Mouse (Mus musculus) testis, postnatal 10 days (tissue): ENCODE data around the gene Sema5b.

Experiments used
- DNase-seq: peaks from one replicate; pipeline ENCODE4 v3.0.0; 2021; ENCODE audit warnings: low spot score

Sema5b gene

GRCm38 (mm10) chr16:35541117-35541641 lies at the start of gene Sema5b:
Sema5b (plus strand) TSS chr16:35541145.
- DNase-seq, result peak; percentile 83

- DNase-seq, result no peak
These were observed 40.6 kb upstream of the Sema5b start for GRCm38 (mm10) chr16:35500342-35500741.

DNA sequence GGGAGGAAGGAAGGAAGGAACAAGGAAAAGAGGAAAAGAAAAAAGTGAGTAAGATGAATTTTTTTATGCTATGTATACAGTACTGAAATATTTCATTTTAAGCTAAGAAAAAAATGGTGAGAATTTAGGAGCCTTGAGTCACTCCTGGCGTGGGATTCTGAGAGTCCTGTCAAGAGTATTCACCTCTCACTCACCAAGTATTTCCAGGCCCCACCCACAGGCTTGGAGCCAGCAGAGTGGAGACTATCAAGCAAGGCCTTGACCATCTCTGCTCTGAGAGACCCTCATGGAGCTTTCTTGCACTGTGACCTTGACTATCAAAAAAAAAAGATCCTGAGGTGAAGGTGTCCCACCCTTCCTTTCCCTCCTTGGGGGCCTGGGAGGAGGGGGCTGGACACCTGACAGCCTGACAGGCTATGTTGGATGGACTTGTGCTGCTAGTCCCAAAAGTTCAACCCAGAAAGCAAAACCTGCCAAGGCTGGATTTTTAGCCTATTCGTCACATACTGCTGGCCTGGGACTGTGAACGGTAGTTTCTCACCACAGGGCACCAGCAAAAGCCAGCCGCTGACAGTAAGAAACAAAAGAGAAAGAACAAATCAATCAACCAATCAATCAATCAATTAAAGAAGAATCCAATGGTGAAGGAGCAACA lies 39.7 kb upstream of the Sema5b start:
- DNase-seq, result no peak

DNA sequence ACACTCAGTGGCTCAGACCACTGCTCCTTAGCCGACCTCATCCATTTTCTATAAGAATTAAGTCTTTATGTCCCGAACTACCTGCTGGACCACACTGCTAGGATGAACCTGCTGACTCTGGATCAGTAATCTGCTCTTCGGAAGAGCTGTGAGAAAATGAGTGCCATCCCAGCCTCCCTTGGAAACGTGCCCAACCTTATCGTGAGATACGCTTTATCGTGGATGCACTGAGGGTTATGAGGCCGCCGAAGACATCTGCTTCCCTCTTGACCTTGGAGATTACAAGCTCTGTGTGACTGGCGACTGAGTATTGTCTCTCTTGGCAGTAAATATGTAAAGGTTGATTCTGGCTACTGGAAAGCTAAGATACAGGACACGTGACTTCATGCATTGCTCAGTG lies 38.5 kb upstream of the Sema5b start:
- DNase-seq, result no peak

- DNase-seq, result no peak
These were observed 36.7 kb upstream of the Sema5b start for GRCm38 (mm10) chr16:35504266-35504665.

GRCm38 (mm10) chr16:35505786-35506185 lies 35.2 kb upstream of the Sema5b start:
- no peak for DNase-seq

DNA sequence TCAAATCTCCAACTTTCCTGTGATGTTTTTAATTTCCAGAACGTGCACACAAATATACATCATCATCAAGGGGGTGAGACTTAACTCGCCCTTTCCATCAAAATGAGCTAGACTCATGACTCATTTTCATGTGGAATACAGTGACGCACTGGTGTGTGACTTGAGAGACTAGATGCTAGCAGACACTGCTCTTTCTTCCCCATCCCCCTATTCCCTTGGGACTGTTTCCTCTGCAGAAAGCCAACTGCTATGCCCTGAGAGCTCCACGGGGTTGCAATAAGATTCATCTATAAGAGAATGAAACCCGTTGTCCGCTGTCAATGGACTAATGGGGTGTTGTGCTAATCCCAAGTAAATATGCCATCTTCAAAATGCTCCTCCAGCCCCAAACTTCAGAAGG lies 32.4 kb upstream of the Sema5b start:
- DNase-seq, result no peak

- no peak for DNase-seq
These were observed 31.4 kb upstream of the Sema5b start for GRCm38 (mm10) chr16:35509331-35510070.

GRCm38 (mm10) chr16:35515977-35516612 lies 24.9 kb upstream of the Sema5b start:
- no peak for DNase-seq

DNA sequence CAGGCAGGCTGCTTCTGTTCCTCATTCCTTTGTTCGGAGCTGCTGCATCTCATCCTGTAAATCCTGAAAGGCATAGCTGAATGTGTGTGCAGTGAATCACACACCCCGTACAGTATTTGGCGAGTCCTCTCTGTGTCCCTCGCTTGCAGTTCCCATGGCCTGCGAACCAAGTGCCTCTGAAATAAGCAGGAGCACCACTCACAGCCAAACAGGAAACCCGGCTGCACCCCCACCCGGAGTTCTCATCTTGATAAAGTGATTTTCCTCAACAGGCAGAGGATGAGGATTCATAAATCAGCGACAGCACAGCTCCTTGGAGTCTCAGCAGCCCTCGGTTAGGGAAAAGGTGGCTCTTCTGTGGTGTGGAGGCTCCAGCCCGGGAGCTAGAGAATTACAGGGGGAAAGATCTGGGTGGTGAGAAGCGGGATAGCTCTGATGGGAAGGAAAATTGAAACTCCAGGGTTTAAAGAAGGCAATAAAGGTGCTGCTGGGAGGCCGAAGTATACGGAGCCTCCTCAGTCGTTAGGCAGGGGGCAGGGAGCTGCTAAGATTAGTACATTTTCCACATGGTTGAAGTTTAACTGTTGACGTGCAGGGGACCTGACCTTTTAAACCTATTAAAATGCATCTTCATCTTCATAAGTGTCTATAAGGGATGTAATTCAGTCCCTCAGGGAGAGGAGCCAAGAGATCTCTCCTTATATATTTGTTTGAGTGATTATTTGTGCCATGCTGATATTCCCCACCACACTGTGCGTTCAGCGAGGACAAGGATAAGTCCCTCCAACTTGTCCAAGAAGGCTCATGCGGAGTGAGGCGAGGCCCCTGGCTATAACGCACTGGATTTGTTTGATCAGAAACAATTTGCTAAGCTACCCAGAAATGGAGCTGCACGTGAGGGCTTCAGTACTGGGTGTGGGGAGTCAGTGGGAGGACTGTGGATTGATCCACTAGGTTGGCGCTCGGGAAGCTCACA lies 22.7 kb upstream of the Sema5b start:
- DNase-seq, result no peak

DNA sequence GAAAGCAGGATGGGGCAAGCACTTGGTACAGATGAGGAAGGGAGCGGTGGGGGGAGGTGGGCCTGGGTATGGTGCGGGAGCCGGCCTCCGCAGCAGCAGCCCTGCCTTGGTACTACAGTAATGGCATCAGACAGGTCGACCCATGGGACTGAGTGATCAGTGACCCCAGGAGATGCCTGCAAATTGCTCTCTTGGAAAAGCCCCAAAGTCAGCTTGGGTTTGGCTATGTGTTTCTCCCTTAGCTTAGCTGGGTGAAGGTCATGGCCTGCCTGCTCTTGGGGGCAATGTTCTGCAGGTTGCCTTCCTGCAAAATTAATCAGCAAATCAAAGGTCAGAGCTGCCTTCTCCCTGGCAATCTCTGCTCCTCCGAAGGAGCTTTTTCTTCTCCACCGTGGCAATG lies 21.7 kb upstream of the Sema5b start:
- DNase-seq, result no peak

DNA sequence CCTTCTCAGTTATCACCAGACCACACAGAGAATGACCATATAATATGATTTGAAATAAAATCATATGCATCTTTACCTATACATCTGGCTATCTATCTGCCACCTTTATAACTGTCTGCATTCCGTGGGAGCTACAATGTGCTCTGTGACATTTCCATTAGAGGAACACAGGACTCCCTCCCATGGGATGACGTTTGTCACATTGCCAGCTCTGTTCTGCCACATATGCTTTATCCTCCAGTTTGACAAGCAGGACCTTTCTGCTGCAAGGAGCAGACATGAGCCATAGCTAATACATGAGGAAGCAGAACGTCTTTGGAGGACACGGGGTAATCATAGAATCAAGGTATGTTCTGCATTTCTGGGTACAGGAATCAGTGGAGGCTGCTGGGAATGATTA lies 16.7 kb upstream of the Sema5b start:
- DNase-seq, result no peak

GRCm38 (mm10) chr16:35534630-35535029 lies 6.3 kb upstream of the Sema5b start:
- DNase-seq, result no peak

GRCm38 (mm10) chr16:35537651-35538050 lies 3.3 kb upstream of the Sema5b start:
- DNase-seq, result no peak

DNA sequence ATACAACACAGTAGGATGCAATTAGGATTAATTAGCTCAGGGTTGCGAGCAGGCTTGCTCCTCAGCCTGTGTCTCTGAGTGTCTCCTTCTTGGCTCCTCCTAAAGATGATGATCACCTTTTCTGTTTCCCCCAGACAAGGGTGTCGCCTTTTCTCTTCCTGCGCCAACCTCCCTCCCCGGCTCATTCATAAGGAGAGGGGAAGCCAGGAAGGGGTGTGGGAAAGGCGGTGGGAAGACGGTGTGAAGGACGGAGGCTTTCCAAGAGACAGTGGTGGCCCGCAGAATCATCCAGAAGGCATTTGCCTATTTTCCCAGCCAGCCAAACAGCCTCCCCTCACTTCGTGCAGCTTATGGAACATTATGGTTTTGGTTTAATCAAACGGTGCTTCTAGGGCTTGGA lies 1.9 kb upstream of the Sema5b start:
- DNase-seq, result no peak

DNA sequence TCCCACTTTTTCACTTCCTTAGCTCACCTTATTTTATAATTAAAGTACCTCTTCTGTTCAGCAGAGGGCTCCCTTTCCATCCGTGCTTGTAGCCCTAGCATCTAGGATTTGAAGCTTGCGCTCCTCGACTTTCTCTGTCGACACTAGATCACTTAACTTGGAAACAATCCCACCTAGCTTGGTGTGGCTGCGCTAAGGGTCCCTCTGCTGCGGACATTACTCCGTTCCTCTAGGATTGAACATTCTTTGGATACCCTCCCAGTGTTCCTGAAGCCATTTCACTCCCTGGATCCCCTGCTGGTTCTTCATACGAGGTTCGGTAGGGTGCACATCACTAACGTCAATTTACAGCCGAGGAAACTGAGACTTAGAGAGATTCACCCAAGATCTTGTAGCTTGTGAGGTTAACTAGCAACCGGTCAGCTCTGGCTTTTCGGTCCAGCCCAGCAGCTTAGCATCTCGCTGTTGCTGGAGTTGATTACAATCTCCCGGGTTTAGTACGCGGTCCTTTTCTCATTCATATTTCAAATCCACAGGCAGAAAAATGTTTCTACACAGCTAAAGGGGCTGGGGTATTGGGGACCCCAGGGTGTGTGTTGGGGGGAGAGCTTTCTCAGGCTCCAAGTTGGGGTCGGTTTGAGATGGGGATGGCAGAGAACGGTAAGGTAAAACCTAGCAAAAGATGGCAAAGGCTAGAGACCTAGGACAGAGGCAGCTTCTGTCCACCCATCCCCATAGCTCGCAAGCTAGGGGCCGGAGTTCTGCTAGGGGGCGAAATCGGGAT lies 420 bp upstream of the Sema5b start:
- no peak for DNase-seq

GRCm38 (mm10) chr16:35541661-35542420 lies 896 bp downstream of the Sema5b start:
- peak; percentile 72 for DNase-seq

DNA sequence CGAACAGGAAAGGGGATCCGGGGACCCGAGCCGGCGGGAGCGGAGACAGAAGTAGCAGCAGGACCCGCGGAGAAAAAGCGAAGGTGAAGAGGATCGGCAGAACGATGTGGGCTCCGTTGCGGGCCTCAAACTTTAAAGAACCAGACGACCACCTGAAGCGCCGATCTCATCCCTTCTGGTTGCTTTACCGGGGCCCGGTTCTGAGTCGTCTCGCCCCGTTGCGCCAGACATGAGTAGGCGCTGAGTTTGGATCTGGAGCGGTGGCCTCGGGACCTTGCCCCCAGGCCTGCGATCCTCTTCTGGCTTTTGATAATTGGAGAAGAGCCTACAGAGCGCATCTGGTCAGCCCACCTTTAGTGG lies 1.5 kb downstream of the Sema5b start:
- peak; percentile 53 for DNase-seq

DNA sequence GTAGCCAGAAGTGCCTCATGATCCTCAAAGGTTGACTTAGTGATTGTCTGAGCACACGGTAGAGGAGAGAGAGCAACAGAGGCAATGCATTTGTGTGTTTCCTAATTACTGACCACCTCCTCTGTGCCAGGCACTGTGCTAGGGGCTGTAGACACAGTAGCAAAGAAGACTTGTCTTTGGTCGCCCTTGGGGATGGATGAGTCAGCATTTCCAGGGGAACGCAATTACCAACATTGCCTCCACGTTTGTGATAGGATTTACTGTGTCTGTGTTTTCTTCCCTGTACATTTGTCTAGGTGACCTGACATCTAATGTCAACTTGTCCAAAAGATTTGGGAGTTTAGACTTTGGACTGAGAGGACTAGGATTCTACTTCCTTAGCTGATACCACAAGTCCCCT lies 4.8 kb downstream of the Sema5b start:
- no peak for DNase-seq

DNA sequence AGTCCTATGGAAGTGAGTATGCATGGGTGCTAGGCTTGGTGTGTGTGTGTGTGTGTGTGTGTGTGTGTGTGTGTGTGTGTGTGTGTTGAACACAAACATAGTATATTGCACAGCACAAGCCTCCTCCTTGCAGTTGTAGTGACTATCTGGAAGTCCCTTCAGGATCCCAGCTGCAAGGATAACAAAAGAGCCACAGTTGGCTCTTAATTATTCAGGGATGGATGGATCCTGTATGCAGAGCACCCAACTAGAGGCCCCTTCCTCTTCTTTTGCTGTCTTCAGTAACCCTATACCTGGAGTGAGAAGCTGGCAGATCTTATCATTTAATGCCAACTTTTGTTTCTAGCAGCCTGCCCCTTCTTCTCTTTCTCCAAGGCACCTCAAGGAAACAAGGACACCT lies 7.0 kb downstream of the Sema5b start:
- no peak for DNase-seq
